Mouse (Mus musculus): ENCODE data around the gene Kcnmb4. TPM values are rescaled to one million over a fixed set of nuclear protein-coding genes. Genes with fewer than 3 reads are reported as not detected.

Kcnmb4 gene
- polyA plus RNA-seq, 1 experiment from 2014 or later, result 81.6 TPM

DNA sequence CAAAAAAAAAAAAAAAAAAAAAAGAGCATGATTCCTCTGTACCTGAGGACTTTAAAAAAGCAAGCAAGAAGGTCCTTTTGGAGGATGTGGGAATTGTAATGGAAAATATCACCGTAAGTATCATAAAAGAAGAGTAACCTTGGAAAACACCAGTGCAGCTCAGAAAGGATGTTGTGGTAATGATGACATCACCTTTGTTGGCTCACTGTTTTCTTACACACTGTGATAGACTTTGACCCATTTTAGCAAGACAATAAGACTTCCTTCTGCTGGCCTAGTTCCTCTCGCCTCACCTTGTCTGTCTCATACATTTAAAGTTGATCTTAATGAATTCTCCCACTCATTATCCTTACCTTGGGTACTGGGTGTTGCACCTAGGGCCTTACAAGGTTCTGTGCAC, 51.1 kb downstream of the Kcnmb4 start:
- Histone ChIP-seq H3K4me1 (ENCODE audit: control insufficient read depth, insufficient read depth, low read length) (no peaks in the 10 kb centered on the region), H3K4me3 (ENCODE audit: low read depth, low read length) (no peak overlapping the region), H3K27me3 (ENCODE audit: control insufficient read depth, insufficient read depth, low read length) (no peaks in the 10 kb centered on the region), H3K9ac (replicated peaks; ENCODE audit: low read depth, low read length) (no peak overlapping the region), H3K27ac (ENCODE audit: low read depth, low read length) (no peak overlapping the region), H3K36me3 (ENCODE audit: control insufficient read depth, insufficient read depth, low read length) (no peaks in the 10 kb centered on the region), H3K4me2 (ENCODE audit: low read depth, low read length) (no peak overlapping the region), H3K9me3 (ENCODE audit: control insufficient read depth, low read length) (no peaks in the 10 kb centered on the region)
- ATAC-seq (ENCODE audit: low read depth), result no peak
- WGBS, result 96% methylated on average over 2 of the region's 2 CpGs

DNA sequence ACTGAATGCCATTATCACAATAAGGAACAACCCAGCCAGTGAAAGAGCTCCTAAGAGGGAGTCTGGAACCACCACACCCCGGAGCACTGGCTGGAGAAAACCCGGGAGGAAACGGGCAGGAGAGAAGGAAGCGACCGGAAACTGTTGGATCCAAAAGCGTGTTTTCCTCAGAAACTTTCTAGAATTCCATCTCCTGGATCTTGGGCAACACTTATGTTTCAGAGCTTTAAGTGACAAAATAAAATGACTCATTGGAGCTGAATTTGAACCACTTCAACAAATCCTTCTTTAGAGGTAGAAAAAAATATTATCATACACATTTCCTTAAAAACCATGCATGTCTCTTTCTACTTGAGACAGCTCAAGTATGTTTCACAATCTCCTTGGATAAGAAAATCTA, 52.7 kb downstream of the Kcnmb4 start:
- no peaks in the 10 kb centered on the region for H3K9me3 ChIP-seq (ENCODE audit: control insufficient read depth, low read length)
- no peak overlapping the region for H3K4me2 ChIP-seq (ENCODE audit: low read depth, low read length)
- H3K36me3 ChIP-seq (ENCODE audit: control insufficient read depth, insufficient read depth, low read length), result no peaks in the 10 kb centered on the region
- H3K4me3 ChIP-seq (ENCODE audit: low read depth, low read length), result no peak overlapping the region
- no peaks in the 10 kb centered on the region for H3K4me1 ChIP-seq (ENCODE audit: control insufficient read depth, insufficient read depth, low read length)
- H3K9ac ChIP-seq (replicated peaks; ENCODE audit: low read depth, low read length), result no peak overlapping the region
- ATAC-seq (ENCODE audit: low read depth), result no peak
- 68% methylated on average over 6 of the region's 6 CpGs for WGBS
- H3K27me3 ChIP-seq (ENCODE audit: control insufficient read depth, insufficient read depth, low read length), result no peaks in the 10 kb centered on the region
- H3K27ac ChIP-seq (ENCODE audit: low read depth, low read length), result no peak overlapping the region

DNA sequence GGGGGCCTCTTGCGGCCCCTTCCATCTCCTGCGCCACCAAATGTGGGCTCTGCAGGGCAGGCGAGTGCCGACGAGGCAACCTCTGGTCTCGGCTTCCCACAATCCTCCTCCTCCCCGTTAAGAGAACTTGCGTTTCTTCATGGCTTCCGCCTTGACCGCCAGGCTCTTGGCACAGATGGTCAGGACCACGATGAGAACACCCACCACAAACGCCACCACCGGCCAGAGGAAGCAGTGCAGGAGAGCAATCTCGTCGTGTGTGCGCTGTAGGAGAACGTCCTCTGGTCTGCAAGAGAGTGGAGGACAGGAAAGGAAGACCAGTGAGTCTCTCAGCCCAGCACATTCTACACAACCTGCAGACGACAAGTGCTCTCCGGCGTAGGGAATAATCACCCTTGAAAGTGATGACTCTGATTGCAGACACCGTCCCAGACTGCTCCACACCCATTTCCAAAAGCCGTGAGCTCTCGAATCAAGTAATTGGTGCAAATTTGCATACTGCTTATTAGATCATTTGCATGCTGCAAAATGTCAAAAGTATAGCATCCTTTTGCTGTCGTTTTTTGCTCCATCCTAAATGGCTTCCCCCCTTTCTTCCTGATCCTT, 55.5 kb downstream of the Kcnmb4 start:
- WGBS, result 70% methylated on average over 24 of the region's 24 CpGs
- no peak for ATAC-seq (ENCODE audit: low read depth)
- Histone ChIP-seq H3K27ac (ENCODE audit: low read depth, low read length) (no peak overlapping the region), H3K9ac (replicated peaks; ENCODE audit: low read depth, low read length) (no peak overlapping the region), H3K4me1 (ENCODE audit: control insufficient read depth, insufficient read depth, low read length) (no peaks in the 10 kb centered on the region), H3K27me3 (ENCODE audit: control insufficient read depth, insufficient read depth, low read length) (no peaks in the 10 kb centered on the region), H3K4me3 (ENCODE audit: low read depth, low read length) (no peak overlapping the region), H3K36me3 (ENCODE audit: control insufficient read depth, insufficient read depth, low read length) (no peaks in the 10 kb centered on the region), H3K9me3 (ENCODE audit: control insufficient read depth, low read length) (no peaks in the 10 kb centered on the region), H3K4me2 (ENCODE audit: low read depth, low read length) (no peak overlapping the region)

DNA sequence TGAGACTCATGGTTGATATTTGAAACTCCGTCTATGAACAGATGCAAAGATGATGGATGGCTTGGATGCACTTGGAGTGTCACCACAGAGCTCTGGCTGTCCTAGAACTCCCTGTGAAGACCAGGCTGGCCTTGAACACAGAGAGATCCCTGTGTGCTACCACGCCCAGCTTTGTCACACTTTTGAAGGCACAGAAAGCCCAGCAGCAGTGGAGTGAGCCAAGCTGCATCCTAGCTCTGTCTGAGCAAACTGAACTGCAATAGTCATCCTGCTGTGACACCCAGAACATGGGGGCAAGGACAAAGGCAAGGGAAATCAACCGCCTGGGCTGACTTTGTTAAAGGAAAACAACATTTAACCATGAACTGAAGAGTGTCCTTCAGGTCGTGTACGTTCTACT, 57.0 kb downstream of the Kcnmb4 start:
- 47% methylated on average over 5 of the region's 5 CpGs for WGBS
- Histone ChIP-seq H3K4me3 (ENCODE audit: low read depth, low read length) (no peak overlapping the region), H3K36me3 (ENCODE audit: control insufficient read depth, insufficient read depth, low read length) (no peaks in the 10 kb centered on the region), H3K9me3 (ENCODE audit: control insufficient read depth, low read length) (no peaks in the 10 kb centered on the region; the same call in 1 of the 2 replicates), H3K4me1 (ENCODE audit: control insufficient read depth, insufficient read depth, low read length) (no peaks in the 10 kb centered on the region), H3K27ac (ENCODE audit: low read depth, low read length) (no peak overlapping the region), H3K9ac (replicated peaks; ENCODE audit: low read depth, low read length) (no peak overlapping the region), H3K27me3 (ENCODE audit: control insufficient read depth, insufficient read depth, low read length) (no peaks in the 10 kb centered on the region), H3K4me2 (ENCODE audit: low read depth, low read length) (no peak overlapping the region)
- ATAC-seq (ENCODE audit: low read depth), result peak; percentile 10; the same call in 1 of the 2 replicates

DNA sequence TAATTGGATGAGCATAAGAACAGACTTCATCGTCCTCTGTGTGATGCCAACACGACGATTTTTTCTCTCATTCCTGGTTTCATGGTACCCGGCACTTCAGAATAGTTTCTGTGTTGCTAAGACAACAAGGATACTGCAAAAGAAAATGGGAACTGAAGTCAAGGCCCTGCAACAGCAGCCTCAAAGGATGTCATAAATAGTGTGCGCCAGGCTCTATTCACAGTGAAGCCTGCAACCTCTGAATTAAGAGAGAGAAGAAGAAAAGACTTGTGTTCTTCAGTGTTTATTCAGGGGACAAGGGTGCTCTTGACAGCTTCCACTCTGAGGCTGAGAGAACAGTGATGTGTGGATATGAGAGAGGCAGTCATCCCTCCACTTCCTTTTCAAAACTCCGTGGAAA, 57.5 kb downstream of the Kcnmb4 start:
- 15% methylated on average over 6 of the region's 6 CpGs for WGBS
- Histone ChIP-seq H3K4me2 (ENCODE audit: low read depth, low read length) (no peak overlapping the region), H3K9ac (replicated peaks; ENCODE audit: low read depth, low read length) (no peak overlapping the region), H3K4me3 (ENCODE audit: low read depth, low read length) (no peak overlapping the region), H3K4me1 (ENCODE audit: control insufficient read depth, insufficient read depth, low read length) (no peaks in the 10 kb centered on the region), H3K9me3 (ENCODE audit: control insufficient read depth, low read length) (no peaks in the 10 kb centered on the region; the same call in 1 of the 2 replicates), H3K36me3 (ENCODE audit: control insufficient read depth, insufficient read depth, low read length) (no peaks in the 10 kb centered on the region), H3K27ac (ENCODE audit: low read depth, low read length) (no peak overlapping the region), H3K27me3 (ENCODE audit: control insufficient read depth, insufficient read depth, low read length) (no peaks in the 10 kb centered on the region)
- ATAC-seq (ENCODE audit: low read depth), result peak; percentile 79; the same call in 1 of the 2 replicates

DNA sequence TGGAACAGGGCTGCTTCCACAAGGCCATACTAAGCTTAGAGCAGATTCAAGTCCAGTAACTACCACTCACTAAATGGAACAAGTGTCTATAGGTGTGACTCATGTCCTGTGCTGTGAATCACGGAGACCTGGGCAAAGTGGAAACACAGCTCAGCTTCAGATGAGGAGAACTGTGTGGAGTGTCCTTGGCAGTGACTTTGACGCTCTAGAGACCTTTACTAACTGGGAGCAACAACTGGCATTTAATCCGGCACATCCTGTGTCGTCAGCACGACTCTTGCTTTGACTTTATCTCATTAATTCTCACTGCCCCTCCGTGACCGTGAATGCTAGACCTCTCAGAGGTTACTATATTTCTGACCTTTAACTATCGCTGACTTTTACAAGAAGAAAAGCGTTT, 62.9 kb downstream of the Kcnmb4 start:
- H3K9me3 ChIP-seq (ENCODE audit: control insufficient read depth, low read length), result no peaks in the 10 kb centered on the region; the same call in 1 of the 2 replicates

DNA sequence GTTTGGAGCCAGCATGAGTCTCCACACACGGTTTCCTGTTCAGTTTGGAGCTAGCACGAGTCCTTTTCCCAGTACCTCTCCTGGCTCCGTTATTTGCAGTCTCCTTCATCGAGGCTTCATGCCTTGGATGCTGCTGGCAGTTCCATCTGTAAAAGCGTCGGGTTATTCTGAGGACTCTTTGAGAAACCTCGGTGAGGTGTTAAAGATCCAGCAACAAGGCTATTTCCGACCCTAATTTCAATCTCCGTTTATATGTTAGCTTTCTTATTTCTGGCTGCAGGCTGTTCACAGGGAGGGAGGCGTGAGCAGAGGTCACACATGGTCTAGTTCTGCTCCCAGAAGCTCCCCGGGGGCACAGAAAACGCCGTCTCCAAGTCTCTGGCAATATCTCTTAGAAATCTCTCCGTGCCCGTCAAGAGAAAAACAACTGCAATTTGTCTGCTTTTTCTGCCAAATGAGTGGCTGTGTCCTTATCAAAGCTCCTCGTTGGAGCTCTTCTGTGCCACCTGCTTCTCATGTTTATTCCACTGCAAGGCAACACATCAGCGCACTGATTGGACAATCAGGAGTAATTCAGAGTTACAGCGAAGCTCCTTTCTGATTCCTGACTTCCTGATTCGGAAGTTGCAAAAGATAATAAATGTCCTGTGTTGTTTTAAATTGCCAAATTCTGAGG, 65.9 kb downstream of the Kcnmb4 start:
- Histone ChIP-seq H3K27me3 (ENCODE audit: control insufficient read depth, insufficient read depth, low read length) (no peaks in the 10 kb centered on the region), H3K27ac (ENCODE audit: low read depth, low read length) (no peak overlapping the region), H3K4me3 (ENCODE audit: low read depth, low read length) (no peak overlapping the region), H3K36me3 (ENCODE audit: control insufficient read depth, insufficient read depth, low read length) (no peaks in the 10 kb centered on the region), H3K4me1 (ENCODE audit: control insufficient read depth, insufficient read depth, low read length) (no peaks in the 10 kb centered on the region), H3K4me2 (ENCODE audit: low read depth, low read length) (no peak overlapping the region), H3K9me3 (ENCODE audit: control insufficient read depth, low read length) (no peaks in the 10 kb centered on the region; the same call in 1 of the 2 replicates), H3K9ac (replicated peaks; ENCODE audit: low read depth, low read length) (no peak overlapping the region)
- 49% methylated on average over 19 of the region's 19 CpGs for WGBS
- no peak for ATAC-seq (ENCODE audit: low read depth)

More for the DNA sequence above, 62.9 kb downstream of the Kcnmb4 start:
- no peak overlapping the region for H3K4me3 ChIP-seq (ENCODE audit: low read depth, low read length)
- H3K27me3 ChIP-seq (ENCODE audit: control insufficient read depth, insufficient read depth, low read length), result no peaks in the 10 kb centered on the region
- 68% methylated on average over 9 of the region's 9 CpGs for WGBS
- no peak overlapping the region for H3K9ac ChIP-seq (replicated peaks; ENCODE audit: low read depth, low read length)
- no peak for ATAC-seq (ENCODE audit: low read depth)
- H3K36me3 ChIP-seq (ENCODE audit: control insufficient read depth, insufficient read depth, low read length), result no peaks in the 10 kb centered on the region
- no peak overlapping the region for H3K27ac ChIP-seq (ENCODE audit: low read depth, low read length)
- H3K4me1 ChIP-seq (ENCODE audit: control insufficient read depth, insufficient read depth, low read length), result no peaks in the 10 kb centered on the region
- no peak overlapping the region for H3K4me2 ChIP-seq (ENCODE audit: low read depth, low read length)

DNA sequence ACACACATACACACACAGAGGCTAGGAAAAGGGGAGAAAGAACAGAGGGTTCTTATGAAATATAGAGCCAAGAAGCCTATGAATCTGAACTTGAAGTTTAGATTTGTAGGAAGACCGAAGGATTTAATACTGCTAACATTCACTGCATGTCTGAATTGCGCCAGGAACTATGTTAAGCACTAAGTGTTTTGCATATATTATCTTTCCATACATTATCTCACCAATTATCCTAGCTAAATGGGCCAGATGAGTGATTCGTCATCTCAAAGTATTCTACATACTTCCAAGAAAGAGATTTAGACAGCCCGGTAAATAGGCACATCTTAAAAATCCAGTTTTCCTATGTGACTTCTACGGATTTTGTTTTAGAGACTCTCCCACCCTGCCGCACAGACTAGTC, 68.7 kb downstream of the Kcnmb4 start:
- Histone ChIP-seq H3K27me3 (ENCODE audit: control insufficient read depth, insufficient read depth, low read length) (no peaks in the 10 kb centered on the region), H3K27ac (ENCODE audit: low read depth, low read length) (no peak overlapping the region), H3K4me2 (ENCODE audit: low read depth, low read length) (no peak overlapping the region), H3K4me3 (ENCODE audit: low read depth, low read length) (no peak overlapping the region), H3K36me3 (ENCODE audit: control insufficient read depth, insufficient read depth, low read length) (no peaks in the 10 kb centered on the region), H3K9me3 (ENCODE audit: control insufficient read depth, low read length) (no peaks in the 10 kb centered on the region), H3K4me1 (ENCODE audit: control insufficient read depth, insufficient read depth, low read length) (no peaks in the 10 kb centered on the region), H3K9ac (replicated peaks; ENCODE audit: low read depth, low read length) (no peak overlapping the region)
- 94% methylated on average over 6 of the region's 6 CpGs for WGBS
- no peak for ATAC-seq (ENCODE audit: low read depth)

DNA sequence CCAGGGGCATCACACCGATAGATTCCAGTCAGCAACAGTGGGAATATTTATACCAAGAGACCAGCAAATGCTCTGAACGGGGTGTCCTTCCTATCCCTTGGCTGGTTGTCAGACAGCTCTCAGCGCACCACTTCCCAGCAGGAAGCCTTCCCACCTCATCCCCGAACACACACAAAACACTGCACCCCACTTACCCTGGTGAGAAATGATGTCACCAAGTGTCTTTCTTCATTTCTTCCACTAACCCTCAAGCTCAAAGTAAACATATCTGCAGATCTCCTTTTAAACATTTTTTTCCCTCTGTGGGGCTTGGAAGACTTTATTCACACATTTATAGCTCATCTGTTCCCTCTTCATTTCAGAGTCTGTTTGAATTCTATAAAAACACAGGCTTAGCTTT, 70.0 kb downstream of the Kcnmb4 start:
- WGBS, result 79% methylated on average over 4 of the region's 4 CpGs
- no peak overlapping the region for H3K4me2 ChIP-seq (ENCODE audit: low read depth, low read length)

More for the DNA sequence above, 70.0 kb downstream of the Kcnmb4 start:
- Histone ChIP-seq H3K9me3 (ENCODE audit: control insufficient read depth, low read length) (no peaks in the 10 kb centered on the region), H3K27me3 (ENCODE audit: control insufficient read depth, insufficient read depth, low read length) (no peaks in the 10 kb centered on the region), H3K36me3 (ENCODE audit: control insufficient read depth, insufficient read depth, low read length) (no peaks in the 10 kb centered on the region), H3K4me1 (ENCODE audit: control insufficient read depth, insufficient read depth, low read length) (no peaks in the 10 kb centered on the region), H3K9ac (replicated peaks; ENCODE audit: low read depth, low read length) (no peak overlapping the region), H3K27ac (ENCODE audit: low read depth, low read length) (no peak overlapping the region), H3K4me3 (ENCODE audit: low read depth, low read length) (no peak overlapping the region)
- no peak for ATAC-seq (ENCODE audit: low read depth)

All from neural tube, embryonic 14.5 days (tissue).